Mouse (Mus musculus) myocyte (in vitro differentiated cells): ENCODE measurements at regions not wholly inside any gene's neighbourhood (a gene's known extent, or its start where the extent isn't known, plus 50 kb on each side); places are given as distances from the start of the nearest gene placed in this dataset.

ENCODE experiments used
- H3K27me3 ChIP-seq: one replicate; pipeline ENCODE4 v1.6.1; 2011; ENCODE audit not compliant: control insufficient read depth, insufficient read depth, insufficient read length
- H3K36me3 ChIP-seq: one replicate; pipeline ENCODE4 v1.6.1; 2011; ENCODE audit not compliant: control insufficient read depth, insufficient read depth
- H3K4me2 ChIP-seq: one replicate; pipeline ENCODE4 v1.6.1; 2011; ENCODE audit warnings: low read depth, control low read depth
- H3K4me3 ChIP-seq: one replicate; pipeline ENCODE4 v1.5.1; 2011; ENCODE audit warnings: mild to moderate bottlenecking, control low read depth, moderate library complexity
- H3K79me2 ChIP-seq: one replicate; pipeline ENCODE4 v1.6.1; 2011; ENCODE audit not compliant: control insufficient read depth, insufficient read depth
- H3ac ChIP-seq: one replicate; pipeline ENCODE4 v1.6.1; 2011; ENCODE audit not compliant: control insufficient read depth, insufficient read length
- CEBPB ChIP-seq: IDR thresholded peaks from 2 replicates; pipeline ENCODE4 v1.6.1; 2011; ENCODE audit warnings: mild to moderate bottlenecking, moderate library complexity; ENCODE audit not compliant: poor library complexity, insufficient read depth, severe bottlenecking
- E2F4 ChIP-seq: IDR thresholded peaks from one replicate; pipeline ENCODE4 v1.6.1; 2011; ENCODE audit warnings: mild to moderate bottlenecking, control low read depth, moderate library complexity; ENCODE audit not compliant: insufficient read depth
- MAX ChIP-seq: IDR thresholded peaks from one replicate; pipeline ENCODE4 v1.6.1; 2011; ENCODE audit warnings: low read depth, mild to moderate bottlenecking, control low read depth
- MYOD1 ChIP-seq, 3 experiments: IDR thresholded peaks; one replicate each; pipeline ENCODE4 v1.6.1; 2011; ENCODE audit warnings: control low read depth in 2 of 3, low read depth in 2 of 3, mild to moderate bottlenecking in 2 of 3, moderate library complexity in 1 of 3; ENCODE audit not compliant: insufficient read length in 2 of 3, control insufficient read depth in 1 of 3
- MYOG ChIP-seq, 3 experiments: IDR thresholded peaks; one replicate each; pipeline ENCODE4 v1.6.1; 2011; ENCODE audit warnings: control low read depth in 2 of 3, low read depth in 2 of 3, mild to moderate bottlenecking in 2 of 3; ENCODE audit not compliant: insufficient read length in 2 of 3, control insufficient read depth in 1 of 3, insufficient read depth in 1 of 3
- POLR2A ChIP-seq: IDR thresholded peaks from one replicate; pipeline ENCODE4 v1.6.1; 2011; ENCODE audit warnings: low read depth, mild to moderate bottlenecking, control low read depth, moderate library complexity; ENCODE audit not compliant: insufficient read length
- POLR2AphosphoS2 ChIP-seq: IDR thresholded peaks from one replicate; pipeline ENCODE4 v1.6.1; 2011; ENCODE audit warnings: low read depth, control low read depth; ENCODE audit not compliant: insufficient read length
- REST ChIP-seq: IDR thresholded peaks from one replicate; pipeline ENCODE4 v1.6.1; 2011; ENCODE audit warnings: mild to moderate bottlenecking, control low read depth, moderate library complexity; ENCODE audit not compliant: insufficient read depth, insufficient read length
- SRF ChIP-seq: IDR thresholded peaks from one replicate; pipeline ENCODE4 v1.6.1; 2011; ENCODE audit warnings: low read depth; ENCODE audit not compliant: control insufficient read depth, insufficient read length
- TCF12 ChIP-seq: IDR thresholded peaks from one replicate; pipeline ENCODE4 v1.6.1; 2011; ENCODE audit warnings: mild to moderate bottlenecking, control low read depth; ENCODE audit not compliant: poor library complexity, insufficient read depth, severe bottlenecking
- TCF3 ChIP-seq: IDR thresholded peaks from one replicate; pipeline ENCODE4 v1.6.1; 2011; ENCODE audit warnings: low read depth, control low read depth; ENCODE audit not compliant: insufficient read length
- USF1 ChIP-seq: IDR thresholded peaks from one replicate; pipeline ENCODE4 v1.6.1; 2011; ENCODE audit warnings: low read depth, mild to moderate bottlenecking, control low read depth, moderate library complexity

GRCm38 (mm10) chr11:79869009-79869408, 93.2 kb downstream of the Utp6 start:
- Histone ChIP-seq H3K4me3 (no peak overlapping the region), H3K27me3 (no peaks in the 10 kb centered on the region), H3ac (no peak overlapping the region), H3K36me3 (no peaks in the 10 kb centered on the region), H3K4me2 (peak overlapping the region; percentile 44), H3K79me2 (no peaks in the 10 kb centered on the region)
- TF ChIP-seq CEBPB (0 out of 2 replicates have a peak, but pooled peaks have one; percentile 37), MYOD1 (IDR thresholded peaks at IDR 0.05; ENCODE audit: control insufficient read depth in 1 of 3, insufficient read length in 2 of 3, low read depth in 2 of 3) (peak; percentile 38 to 91 (median 90)), SRF (no peak), E2F4 (no peak), TCF12 (peak; percentile 50), MYOG (IDR thresholded peaks at IDR 0.05; ENCODE audit: control insufficient read depth in 1 of 3, insufficient read depth in 1 of 3, insufficient read length in 2 of 3, low read depth in 2 of 3) (peak in 2 of 3 experiments; percentile 36 to 72), MAX (no peak)

- TF ChIP-seq REST (no peak), TCF3 (no peak)
Observed at GRCm38 (mm10) chr11:79864836-79865235, 97.4 kb downstream of the Utp6 start.

GRCm38 (mm10) chr11:79863487-79864175, 98.6 kb downstream of the Utp6 start:
- H3K4me2 ChIP-seq, result peak overlapping the region; percentile 61
- no peaks in the 10 kb centered on the region for H3K36me3 ChIP-seq
- no peaks in the 10 kb centered on the region for H3K79me2 ChIP-seq
- no peak overlapping the region for H3ac ChIP-seq
- no peaks in the 10 kb centered on the region for H3K27me3 ChIP-seq
- TF ChIP-seq MYOG (IDR thresholded peaks at IDR 0.05; ENCODE audit: control insufficient read depth in 1 of 3, insufficient read depth in 1 of 3, insufficient read length in 2 of 3, low read depth in 2 of 3) (no peak), MYOD1 (IDR thresholded peaks at IDR 0.05; ENCODE audit: control insufficient read depth in 1 of 3, insufficient read length in 2 of 3, low read depth in 2 of 3) (peak; percentile 48 to 96 (median 93)), POLR2AphosphoS2 (no peak), POLR2A (no peak), TCF3 (no peak), TCF12 (peak; percentile 15), E2F4 (no peak), CEBPB (no peak), SRF (no peak), MAX (no peak), USF1 (no peak)
- H3K4me3 ChIP-seq, result no peak overlapping the region

More at GRCm38 (mm10) chr11:79864836-79865235, 97.4 kb downstream of the Utp6 start:
- H3K4me2 ChIP-seq, result no peak overlapping the region
- H3K27me3 ChIP-seq, result no peaks in the 10 kb centered on the region
- no peak overlapping the region for H3K4me3 ChIP-seq
- no peak overlapping the region for H3ac ChIP-seq
- H3K36me3 ChIP-seq, result no peaks in the 10 kb centered on the region
- H3K79me2 ChIP-seq, result no peaks in the 10 kb centered on the region

DNA sequence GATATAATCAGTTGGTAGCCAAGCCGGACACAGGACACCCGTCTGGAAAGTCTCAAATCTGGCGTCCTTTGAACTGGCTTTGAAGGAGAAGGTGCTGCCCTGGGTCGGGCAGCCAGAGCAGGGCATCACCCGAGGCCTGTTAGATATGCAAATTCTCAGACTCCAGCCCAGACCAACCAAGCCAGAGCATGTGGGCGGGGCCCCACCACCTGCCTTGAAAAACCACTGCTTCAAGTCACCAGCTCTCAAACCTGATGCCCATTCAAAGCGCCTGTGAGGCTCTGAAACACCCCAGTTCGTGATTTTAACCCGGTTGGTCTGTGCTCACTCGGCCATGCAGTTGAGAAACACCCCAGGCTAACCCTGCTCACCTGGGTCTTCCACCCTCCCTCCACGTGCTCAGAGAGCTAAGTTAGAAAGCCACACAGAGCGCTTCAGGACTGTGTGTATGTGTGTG, 101.6 kb downstream of the Utp6 start:
- Histone ChIP-seq H3K79me2 (no peaks in the 10 kb centered on the region), H3K4me3 (no peak overlapping the region), H3ac (no peak overlapping the region), H3K27me3 (no peaks in the 10 kb centered on the region), H3K4me2 (no peak overlapping the region), H3K36me3 (no peaks in the 10 kb centered on the region)
- TF ChIP-seq CEBPB (no peak), SRF (no peak), TCF3 (no peak), POLR2A (no peak), REST (no peak), MYOD1 (IDR thresholded peaks at IDR 0.05; ENCODE audit: control insufficient read depth in 1 of 3, insufficient read length in 2 of 3, low read depth in 2 of 3) (no peak), MYOG (IDR thresholded peaks at IDR 0.05; ENCODE audit: control insufficient read depth in 1 of 3, insufficient read depth in 1 of 3, insufficient read length in 2 of 3, low read depth in 2 of 3) (no peak), E2F4 (no peak), USF1 (no peak)

DNA sequence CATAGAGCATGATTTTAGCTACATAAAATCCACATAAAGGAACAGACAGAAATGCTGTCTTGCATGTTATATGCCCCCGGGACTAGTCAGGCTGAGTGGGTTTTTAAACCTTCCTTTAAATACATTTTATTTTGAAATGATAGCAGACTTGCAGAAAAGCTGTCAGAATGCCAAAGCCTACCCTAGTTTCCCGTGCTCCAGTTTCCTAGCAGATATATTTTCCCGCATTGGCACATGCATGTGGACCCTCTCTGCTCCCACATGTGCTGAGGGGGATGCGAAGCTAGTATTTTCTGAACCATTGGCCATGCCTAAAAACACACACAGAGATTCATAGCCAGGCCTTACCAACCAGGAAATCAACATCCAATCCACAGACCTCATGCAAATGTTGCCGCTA, 105.8 kb downstream of the Utp6 start:
- Histone ChIP-seq H3K27me3 (no peaks in the 10 kb centered on the region), H3K79me2 (no peaks in the 10 kb centered on the region), H3K4me2 (no peak overlapping the region), H3K36me3 (no peaks in the 10 kb centered on the region), H3K4me3 (no peak overlapping the region), H3ac (no peak overlapping the region)
- TF ChIP-seq E2F4 (no peak), REST (no peak), MYOD1 (IDR thresholded peaks at IDR 0.05; ENCODE audit: control insufficient read depth in 1 of 3, insufficient read length in 2 of 3, low read depth in 2 of 3) (no peak), TCF3 (no peak), TCF12 (no peak), SRF (no peak)
